Mouse (Mus musculus) spleen, adult 2 months (tissue): ENCODE data around the gene Dsp.

Experiments
- CTCF ChIP-seq: fragments of 200-500 bp; IDR thresholded peaks from 2 replicates; pipeline ENCODE4 v1.5.1; 2011; ENCODE audit warnings: mild to moderate bottlenecking, inconsistent platforms; ENCODE audit not compliant: insufficient read depth, insufficient read length, insufficient replicate concordance; ENCODE audit errors: extremely low read depth
- POLR2A ChIP-seq: fragments of 200-500 bp; IDR thresholded peaks from 2 replicates; pipeline ENCODE4 v1.6.1; 2011; ENCODE audit warnings: low read depth, low read length, inconsistent platforms

GRCm38 (mm10) chr13:38167056-38167455 is 16.0 kb downstream of the Dsp start:
- TF ChIP-seq CTCF (no peak), POLR2A (no peak)
